In genomic region chr5:73359134-73359751, GRCm38 (mm10) we compare ENCODE assay signal across 11 mouse cellular contexts. TPM values are rescaled to one million over a fixed set of nuclear protein-coding genes. Genes with fewer than 3 reads are reported as not detected.
A peak's percentile ranks its signal among the peaks of the same experiment; 100 is the strongest.
DNase-seq lines count a peak whose midpoint lies in the region; ATAC-seq lines count a peak whose summit lies in the region.
"Had no signal": no experiment of that assay in that cellular context is flagged by ENCODE, and none has a peak within 500 bp of the region (broad histone marks: within the 10 kb centered on the region; RNA-seq: fewer than 3 reads in every experiment).

No protein-coding gene starts in this region.

- peaks cover 8% of the 10 kb centered on the region; the same call in 1 of the 2 replicates for H3K27me3 ChIP-seq in hindbrain, embryonic 13.5 days
- H3K27me3 ChIP-seq in hindbrain, embryonic 10.5 days (ENCODE audit: insufficient read depth, poor library complexity, severe bottlenecking) = peaks cover 4% of the 10 kb centered on the region; the same call in 1 of the 2 replicates
- H3K27me3 ChIP-seq in embryonic facial prominence, embryonic 10.5 days (replicated peaks; ENCODE audit: low read depth, poor library complexity, severe bottlenecking) = peaks cover 11% of the 10 kb centered on the region
- no peaks in the 10 kb centered on the region; the same call in 1 of the 2 replicates for H3K27me3 ChIP-seq in heart, embryonic 16.5 days (ENCODE audit: control insufficient read depth, insufficient read depth, low read length)
- H3K27me3 ChIP-seq in liver, embryonic 15.5 days = peaks cover 34% of the 10 kb centered on the region
- no peaks in the 10 kb centered on the region for H3K27me3 ChIP-seq in forebrain, embryonic 14.5 days (replicated peaks; ENCODE audit: control insufficient read depth, insufficient read depth, low read length)

- H3K9me3 ChIP-seq in hindbrain, embryonic 13.5 days = no peaks in the 10 kb centered on the region
- H3K9me3 ChIP-seq in hindbrain, embryonic 10.5 days = no peaks in the 10 kb centered on the region
- no peaks in the 10 kb centered on the region for H3K9me3 ChIP-seq in embryonic facial prominence, embryonic 10.5 days
- H3K9me3 ChIP-seq in heart, embryonic 16.5 days (replicated peaks; ENCODE audit: control insufficient read depth, low read length) = no peaks in the 10 kb centered on the region
- H3K9me3 ChIP-seq in liver, embryonic 15.5 days (replicated peaks) = no peaks in the 10 kb centered on the region
- no peaks in the 10 kb centered on the region for H3K9me3 ChIP-seq in forebrain, embryonic 14.5 days (replicated peaks; ENCODE audit: control insufficient read depth, low read length)

- no peak overlapping the region for H3K27ac ChIP-seq in hindbrain, embryonic 13.5 days
- H3K27ac ChIP-seq in hindbrain, embryonic 10.5 days = no peak overlapping the region
- H3K27ac ChIP-seq in embryonic facial prominence, embryonic 10.5 days (replicated peaks) = no peak overlapping the region
- H3K27ac ChIP-seq in heart, embryonic 16.5 days (ENCODE audit: low read length) = no peak overlapping the region
- no peak overlapping the region for H3K27ac ChIP-seq in liver, embryonic 15.5 days (replicated peaks)
- no peak overlapping the region for H3K27ac ChIP-seq in forebrain, embryonic 14.5 days (ENCODE audit: low read depth, low read length)

- H3K4me1 ChIP-seq in hindbrain, embryonic 13.5 days (replicated peaks) = peaks cover 13% of the 10 kb centered on the region
- H3K4me1 ChIP-seq in hindbrain, embryonic 10.5 days (replicated peaks) = peaks cover 12% of the 10 kb centered on the region
- peaks cover 9% of the 10 kb centered on the region for H3K4me1 ChIP-seq in embryonic facial prominence, embryonic 10.5 days
- H3K4me1 ChIP-seq in heart, embryonic 16.5 days (ENCODE audit: control insufficient read depth, insufficient read depth, low read length) = peaks cover 15% of the 10 kb centered on the region
- H3K4me1 ChIP-seq in liver, embryonic 15.5 days (replicated peaks) = peaks cover 58% of the 10 kb centered on the region
- H3K4me1 ChIP-seq in forebrain, embryonic 14.5 days (ENCODE audit: control insufficient read depth, insufficient read depth, low read length) = no peaks in the 10 kb centered on the region

- 81% methylated on average over 6 of the region's 6 CpGs for WGBS in hindbrain, embryonic 13.5 days
- WGBS in hindbrain, embryonic 10.5 days = 78% methylated on average over 6 of the region's 6 CpGs
- WGBS in embryonic facial prominence, embryonic 10.5 days = 78% methylated on average over 6 of the region's 6 CpGs
- WGBS in heart, embryonic 16.5 days = 47% methylated on average over 6 of the region's 6 CpGs
- 60% methylated on average over 6 of the region's 6 CpGs for WGBS in liver, embryonic 15.5 days (ENCODE audit: insufficient replicate concordance)
- WGBS in forebrain, embryonic 14.5 days = 85% methylated on average over 6 of the region's 6 CpGs

- no peak overlapping the region for H3K9ac ChIP-seq in hindbrain, embryonic 13.5 days
- H3K9ac ChIP-seq in heart, embryonic 16.5 days (ENCODE audit: low read length) = peak overlapping the region; percentile 21; the same call in 1 of the 2 replicates
- 0 out of 2 replicates have a peak overlapping the region, but pooled peaks have one; percentile 2 for H3K9ac ChIP-seq in liver, embryonic 15.5 days
- no peak overlapping the region for H3K9ac ChIP-seq in forebrain, embryonic 14.5 days (ENCODE audit: low read length)

- peak overlapping the region; percentile 33 for H3K4me2 ChIP-seq in hindbrain, embryonic 13.5 days
- peak overlapping the region; percentile 63 for H3K4me2 ChIP-seq in heart, embryonic 16.5 days (ENCODE audit: low read depth, low read length)
- H3K4me2 ChIP-seq in liver, embryonic 15.5 days = peak overlapping the region; percentile 37
- no peak overlapping the region for H3K4me2 ChIP-seq in forebrain, embryonic 14.5 days (ENCODE audit: low read length)

- H3K4me3 ChIP-seq in hindbrain, embryonic 13.5 days = no peak overlapping the region
- H3K4me3 ChIP-seq in hindbrain, embryonic 10.5 days = no peak overlapping the region
- 0 out of 2 replicates have a peak overlapping the region, but pooled peaks have one; percentile 36 for H3K4me3 ChIP-seq in embryonic facial prominence, embryonic 10.5 days
- peak overlapping the region; percentile 39 for H3K4me3 ChIP-seq in heart, embryonic 16.5 days (ENCODE audit: low read length)
- H3K4me3 ChIP-seq in liver, embryonic 15.5 days (replicated peaks) = no peak overlapping the region; the same call in 1 of the 2 replicates
- no peak overlapping the region for H3K4me3 ChIP-seq in forebrain, embryonic 14.5 days (ENCODE audit: low read depth, low read length)

- H3K36me3 ChIP-seq in hindbrain, embryonic 13.5 days = no peaks in the 10 kb centered on the region
- no peaks in the 10 kb centered on the region for H3K36me3 ChIP-seq in hindbrain, embryonic 10.5 days
- H3K36me3 ChIP-seq in embryonic facial prominence, embryonic 10.5 days (replicated peaks) = no peaks in the 10 kb centered on the region
- H3K36me3 ChIP-seq in heart, embryonic 16.5 days (ENCODE audit: control insufficient read depth, insufficient read depth) = no peaks in the 10 kb centered on the region
- H3K36me3 ChIP-seq in liver, embryonic 15.5 days (replicated peaks) = no peaks in the 10 kb centered on the region
- no peaks in the 10 kb centered on the region for H3K36me3 ChIP-seq in forebrain, embryonic 14.5 days (ENCODE audit: control insufficient read depth, insufficient read depth, low read length)

- DNase-seq in hindbrain, embryonic 10.5 days (ENCODE audit: low spot score) = no peak
- no peak for DNase-seq in embryonic facial prominence, embryonic 10.5 days (ENCODE audit: low spot score)
- no peak for DNase-seq in adrenal gland, postnatal 10 days
- no peak for DNase-seq in thymus, postnatal 14 days
- no peak for DNase-seq in forebrain, embryonic 14.5 days (ENCODE audit: low spot score)
- DNase-seq: lung, adult 18-20 months; thymus, adult 18-20 months had no signal

- ATAC-seq in hindbrain, embryonic 13.5 days (ENCODE audit: low FRiP score) = no peak
- ATAC-seq in heart, embryonic 16.5 days (replicated peaks; ENCODE audit: extremely low read depth, insufficient read depth, low FRiP score) = no peak; the same call in 1 of the 2 replicates
- no peak for ATAC-seq in liver, embryonic 15.5 days (ENCODE audit: insufficient read depth)
- no peak for ATAC-seq in forebrain, embryonic 14.5 days

RNA-seq across cellular contexts. Expression of gene Ociad2, which starts 18.4 kb away (rescaled TPM):
- polyA plus RNA-seq in hindbrain, embryonic 13.5 days (2015; fragmentation: Nextera tagmentation; extraction: Ambion mirVana) = 20.2 and 23.5 TPM in 2 replicates
- polyA plus RNA-seq in hindbrain, embryonic 10.5 days (2016; fragmentation: Nextera tagmentation; extraction: Ambion mirVana) = 9.3 and 9.4 TPM in 2 replicates
- polyA plus RNA-seq in embryonic facial prominence, embryonic 10.5 days (2016; fragmentation: Nextera tagmentation; extraction: Ambion mirVana) = 7.1 and 9.4 TPM in 2 replicates
- 18.6 and 19.0 TPM in 2 replicates for polyA plus RNA-seq in heart, embryonic 16.5 days (2015; fragmentation: Nextera tagmentation; extraction: Ambion mirVana)
- 3.9 and 5.9 TPM in 2 replicates for polyA plus RNA-seq in liver, embryonic 15.5 days (2015; fragmentation: Nextera tagmentation; extraction: Ambion mirVana)
- 10 to 100 TPM; 11.8 to 16.4 TPM for total RNA-seq in adrenal gland, postnatal 10 days (2021)
- 14.5 and 20.3 TPM in 2 replicates for polyA plus RNA-seq in forebrain, embryonic 14.5 days (2014; fragmentation: Nextera tagmentation; extraction: Ambion mirVana)

RNA-seq across cellular contexts. Expression of gene Cwh43, which starts 46.6 kb away (rescaled TPM):
- 0.12 and 0.13 TPM in 2 replicates for polyA plus RNA-seq in hindbrain, embryonic 13.5 days (2015; fragmentation: Nextera tagmentation; extraction: Ambion mirVana)
- polyA plus RNA-seq in hindbrain, embryonic 10.5 days (2016; fragmentation: Nextera tagmentation; extraction: Ambion mirVana) = not detected in 2 replicates
- polyA plus RNA-seq in embryonic facial prominence, embryonic 10.5 days (2016; fragmentation: Nextera tagmentation; extraction: Ambion mirVana) = not detected in 2 replicates
- polyA plus RNA-seq in heart, embryonic 16.5 days (2015; fragmentation: Nextera tagmentation; extraction: Ambion mirVana) = not detected in 2 replicates
- polyA plus RNA-seq in liver, embryonic 15.5 days (2015; fragmentation: Nextera tagmentation; extraction: Ambion mirVana) = not detected in 2 replicates
- total RNA-seq in adrenal gland, postnatal 10 days (2021) = not detected
- polyA plus RNA-seq in forebrain, embryonic 14.5 days (2014; fragmentation: Nextera tagmentation; extraction: Ambion mirVana) = 0.26 TPM in 1 of 2 replicates, not detected in the other
- total RNA-seq: common myeloid progenitor, adult 5-6 weeks had no signal

Comparison
In these comparisons a context has a peak if more than half of its experiments do, and no peak if none do; other contexts are left out.
1. H3K4me3 ChIP-seq: peak in embryonic facial prominence, embryonic 10.5 days (single experiment) and heart, embryonic 16.5 days (single experiment); none in hindbrain, embryonic 13.5 days (single experiment), hindbrain, embryonic 10.5 days (single experiment), liver, embryonic 15.5 days (single experiment) and forebrain, embryonic 14.5 days (single experiment).
2. H3K9ac ChIP-seq: peak in heart, embryonic 16.5 days (single experiment) and liver, embryonic 15.5 days (single experiment); none in hindbrain, embryonic 13.5 days (single experiment) and forebrain, embryonic 14.5 days (single experiment).